10 mouse cellular contexts compared by ENCODE assay signal in genomic region chr7:5052931-5053343, GRCm38 (mm10). TPM values are rescaled to one million over a fixed set of nuclear protein-coding genes. Genes with fewer than 3 reads are reported as not detected.
DNase-seq lines count a peak whose midpoint lies in the region; ATAC-seq and TF ChIP-seq lines count a peak whose summit lies in the region.
"Had no signal": no experiment of that assay in that cellular context is flagged by ENCODE, and none has a peak within 500 bp of the region (broad histone marks: within the 10 kb centered on the region; RNA-seq: fewer than 3 reads in every experiment).

No protein-coding gene starts in this region.

- no peaks in the 10 kb centered on the region for H3K36me3 ChIP-seq in E14TG2a.4 (ENCODE audit: insufficient read depth, low read length)
- H3K36me3 ChIP-seq in forebrain, embryonic 13.5 days (ENCODE audit: poor library complexity, severe bottlenecking): no peaks in the 10 kb centered on the region
- H3K36me3 ChIP-seq in liver, embryonic 15.5 days (replicated peaks): no peaks in the 10 kb centered on the region

- peak overlapping the region; percentile 90 for H3K4me2 ChIP-seq in forebrain, embryonic 13.5 days
- peak overlapping the region; percentile 36 for H3K4me2 ChIP-seq in liver, embryonic 15.5 days

- H3K27ac ChIP-seq in forebrain, embryonic 13.5 days: no peak overlapping the region
- H3K27ac ChIP-seq in liver, embryonic 15.5 days (replicated peaks): no peak overlapping the region

- DNase-seq in heart, adult 11 months: peak; percentile 89
- DNase-seq in heart, adult 18-20 months: no peak
- DNase-seq in layer of hippocampus, postnatal 36 days: no peak
- DNase-seq in thymus, postnatal 36 days: no peak
- DNase-seq in frontal cortex, postnatal 10 days (ENCODE audit: low spot score in 2 of 2): no peak

- WGBS in forebrain, embryonic 13.5 days: 4% methylated on average over 45 of the region's 45 CpGs
- 5% methylated on average over 45 of the region's 45 CpGs for WGBS in liver, embryonic 15.5 days (ENCODE audit: insufficient replicate concordance)

- H3K4me1 ChIP-seq in E14TG2a.4 (replicated peaks; ENCODE audit: low read depth, low read length): peaks cover 59% of the 10 kb centered on the region
- peaks cover 54% of the 10 kb centered on the region for H3K4me1 ChIP-seq in forebrain, embryonic 13.5 days
- peaks cover 27% of the 10 kb centered on the region for H3K4me1 ChIP-seq in liver, embryonic 15.5 days (replicated peaks)

- no peak for TF ChIP-seq CTCF in E14TG2a.4 (conservative IDR thresholded peaks at IDR 0.05; ENCODE audit: low read length)

- H3K9me3 ChIP-seq in E14TG2a.4 (ENCODE audit: low read length): no peaks in the 10 kb centered on the region
- no peaks in the 10 kb centered on the region for H3K9me3 ChIP-seq in forebrain, embryonic 13.5 days (replicated peaks)
- no peaks in the 10 kb centered on the region for H3K9me3 ChIP-seq in liver, embryonic 15.5 days (replicated peaks)

- H3K4me3 ChIP-seq in E14TG2a.4 (replicated peaks; ENCODE audit: low read length): peak overlapping the region; percentile 90
- peak overlapping the region; percentile 82 for H3K4me3 ChIP-seq in forebrain, embryonic 13.5 days
- H3K4me3 ChIP-seq in liver, embryonic 15.5 days (replicated peaks): peak overlapping the region; percentile 14; the same call in 1 of the 2 replicates

- H3K27me3 ChIP-seq in E14TG2a.4 (ENCODE audit: insufficient read depth, low read length): peaks cover 70% of the 10 kb centered on the region
- H3K27me3 ChIP-seq in forebrain, embryonic 13.5 days: peaks cover 61% of the 10 kb centered on the region
- H3K27me3 ChIP-seq in liver, embryonic 15.5 days: peaks cover 98% of the 10 kb centered on the region
- H3K27me3 ChIP-seq: CH12.LX had no signal

- H3K9ac ChIP-seq in forebrain, embryonic 13.5 days: peak overlapping the region; percentile 85
- H3K9ac ChIP-seq in liver, embryonic 15.5 days: no peak overlapping the region

- no peak for ATAC-seq in forebrain, embryonic 13.5 days
- no peak for ATAC-seq in liver, embryonic 15.5 days (ENCODE audit: insufficient read depth)

RNA-seq across cellular contexts. Expression of gene Zfp580, which starts 1.6 kb away (rescaled TPM):
- total RNA-seq in heart, adult 18-20 months (2021): 1 to 10 TPM; 4.2 TPM
- 45.3 and 45.6 TPM in 2 replicates for polyA plus RNA-seq in forebrain, embryonic 13.5 days (2015; fragmentation: Nextera tagmentation; extraction: Ambion mirVana)
- 1.7 and 2.0 TPM in 2 replicates for polyA plus RNA-seq in liver, embryonic 15.5 days (2015; fragmentation: Nextera tagmentation; extraction: Ambion mirVana)
- 10 to 100 TPM; 34.5 to 35.2 TPM for total RNA-seq in layer of hippocampus, postnatal 36 days (2021)

RNA-seq across cellular contexts. Expression of gene U2af2, which starts 9.0 kb away (rescaled TPM):
- 10 to 100 TPM; 67.1 to 68.1 TPM for total RNA-seq in heart, adult 18-20 months (2021)
- polyA plus RNA-seq in forebrain, embryonic 13.5 days (2015; fragmentation: Nextera tagmentation; extraction: Ambion mirVana): 149 and 152 TPM in 2 replicates
- 59.4 and 60.8 TPM in 2 replicates for polyA plus RNA-seq in liver, embryonic 15.5 days (2015; fragmentation: Nextera tagmentation; extraction: Ambion mirVana)
- 100 to 1,000 TPM; 183 to 184 TPM for total RNA-seq in layer of hippocampus, postnatal 36 days (2021)

RNA-seq across cellular contexts. Expression of gene Zfp784, which starts 14.7 kb away (rescaled TPM):
- total RNA-seq in heart, adult 18-20 months (2021): 1 to 10 TPM; 5.1 to 5.5 TPM
- polyA plus RNA-seq in forebrain, embryonic 13.5 days (2015; fragmentation: Nextera tagmentation; extraction: Ambion mirVana): 5.6 and 8.4 TPM in 2 replicates
- polyA plus RNA-seq in liver, embryonic 15.5 days (2015; fragmentation: Nextera tagmentation; extraction: Ambion mirVana): 1.2 and 1.4 TPM in 2 replicates
- total RNA-seq in layer of hippocampus, postnatal 36 days (2021): 1 to 10 TPM; 5.1 to 5.4 TPM

RNA-seq across cellular contexts. Expression of gene 4632433K11Rik, which starts 19.0 kb away (rescaled TPM):
- total RNA-seq in heart, adult 18-20 months (2021): not detected
- polyA plus RNA-seq in forebrain, embryonic 13.5 days (2015; fragmentation: Nextera tagmentation; extraction: Ambion mirVana): not detected in 2 replicates
- polyA plus RNA-seq in liver, embryonic 15.5 days (2015; fragmentation: Nextera tagmentation; extraction: Ambion mirVana): not detected in 2 replicates
- not detected for total RNA-seq in layer of hippocampus, postnatal 36 days (2021)
- total RNA-seq: CH12.LX had no signal
- polyA plus RNA-seq: spleen, adult 2 months had no signal

RNA-seq across cellular contexts. Expression of gene Epn1, which starts 27.1 kb away (rescaled TPM):
- total RNA-seq in heart, adult 18-20 months (2021): 100 to 1,000 TPM; 183 to 191 TPM
- 60.5 and 68.9 TPM in 2 replicates for polyA plus RNA-seq in forebrain, embryonic 13.5 days (2015; fragmentation: Nextera tagmentation; extraction: Ambion mirVana)
- polyA plus RNA-seq in liver, embryonic 15.5 days (2015; fragmentation: Nextera tagmentation; extraction: Ambion mirVana): 49.2 and 54.5 TPM in 2 replicates
- total RNA-seq in layer of hippocampus, postnatal 36 days (2021): 100 to 1,000 TPM; 523 to 530 TPM

Comparison
In these comparisons a context has a peak if more than half of its experiments do, and no peak if none do; other contexts are left out.
1. H3K4me3 ChIP-seq: peak in every context shown above with its lines; median percentile 90 in E14TG2a.4; 82 in forebrain, embryonic 13.5 days; 14 in liver, embryonic 15.5 days.
2. RNA of gene Zfp580, which starts 1.6 kb away (total RNA-seq): 34.5 to 35.2 TPM in layer of hippocampus, postnatal 36 days; 4.2 TPM in heart, adult 18-20 months; every median in the first group is over 4 times any median in the second.